Mouse (Mus musculus) erythroblast, embryonic 14.5 days (primary cell): Measurements from ENCODE around the gene Gm36079. TPM values are rescaled to one million over a fixed set of nuclear protein-coding genes. Genes with fewer than 3 reads are reported as not detected.
"Not testable (repeated sequence)": the region's sequence is repeated elsewhere in the genome, so short reads cannot be mapped to it uniquely, and the experiment has no call there.

Experiments used
- H3K27me3 ChIP-seq: 2 replicates; pipeline ENCODE4 v1.6.1; 2012; ENCODE audit warnings: inconsistent platforms; ENCODE audit not compliant: control insufficient read depth
- H3K36me3 ChIP-seq: 2 replicates; pipeline ENCODE4 v1.6.1; 2012; ENCODE audit warnings: mild to moderate bottlenecking, inconsistent platforms; ENCODE audit not compliant: control insufficient read depth
- H3K4me1 ChIP-seq: 2 replicates; pipeline ENCODE4 v1.6.1; 2012; ENCODE audit warnings: inconsistent platforms; ENCODE audit not compliant: control insufficient read depth
- H3K4me3 ChIP-seq: replicated peaks from 2 replicates; pipeline ENCODE3; 2012; ENCODE audit warnings: moderate library complexity, mild to moderate bottlenecking, inconsistent platforms
- H3K9me3 ChIP-seq: 2 replicates; pipeline ENCODE4 v1.6.1; 2012; ENCODE audit warnings: low read length, inconsistent platforms, mixed read lengths; ENCODE audit not compliant: control insufficient read depth
- polyA plus RNA-seq: library from polyadenylated mRNA; stranded (reverse); fragments of >175 nt; gene quantifications from 2 replicates; pipeline ENCODE4 v1.2.3, GENCODE M21; 2012

Gm36079 gene
- polyA plus RNA-seq, 1 experiment, result not detected

- not testable (repeated sequence) for H3K9me3 ChIP-seq, H3K4me1 ChIP-seq, H3K27me3 ChIP-seq, H3K36me3 ChIP-seq, H3K4me3 ChIP-seq
Observed at GRCm38 (mm10) chr13:119991917-119992496, 34.8 kb downstream of the Gm36079 start.

- H3K27me3 ChIP-seq, H3K4me1 ChIP-seq, H3K36me3 ChIP-seq, H3K4me3 ChIP-seq, H3K9me3 ChIP-seq: not testable (repeated sequence)
Observed at GRCm38 (mm10) chr13:119991264-119991663, 35.5 kb downstream of the Gm36079 start.

Other genes with a start within 250 kb of the Gm36079 start
- gene Zfp131, start 236.1 kb downstream of the Gm36079 start, polyA plus RNA-seq, result 0.57 and 1.3 TPM in 2 replicates
- not detected in 2 replicates for gene AF067063, start 196.8 kb downstream of the Gm36079 start, polyA plus RNA-seq
- not detected in 2 replicates for gene D13Ertd608e, start 191.0 kb downstream of the Gm36079 start, polyA plus RNA-seq
- not detected in 2 replicates for gene Tcstv1, start 132.2 kb downstream of the Gm36079 start, polyA plus RNA-seq
- not detected in 2 replicates for gene Gm21761, start 97.7 kb downstream of the Gm36079 start, polyA plus RNA-seq
- not detected in 2 replicates for gene B020031M17Rik, start 76.2 kb downstream of the Gm36079 start, polyA plus RNA-seq
- gene Gm21188, start 25.2 kb upstream of the Gm36079 start, polyA plus RNA-seq, result not detected in 2 replicates
- not detected in 2 replicates for gene Gm20767, start 113.2 kb upstream of the Gm36079 start, polyA plus RNA-seq
- not detected in 2 replicates for gene Gm21818, start 145.4 kb upstream of the Gm36079 start, polyA plus RNA-seq
- not detected in 2 replicates for gene Gm21762, start 188.9 kb upstream of the Gm36079 start, polyA plus RNA-seq
- not detected in 2 replicates for gene Gm21731, start 212.1 kb upstream of the Gm36079 start, polyA plus RNA-seq
- not detected in 2 replicates for gene AF067061, start 236.1 kb upstream of the Gm36079 start, polyA plus RNA-seq